Mouse (Mus musculus): ENCODE results near the gene Amn1. TPM values are rescaled to one million over a fixed set of nuclear protein-coding genes. Genes with fewer than 3 reads are reported as not detected.
"Not testable (repeated sequence)": the region's sequence is repeated elsewhere in the genome, so short reads cannot be mapped to it uniquely, and the experiment has no call there.

The Amn1 gene
- total RNA-seq, 2 experiments from 2014 or later = 34.7 to 36.6 TPM

DNA sequence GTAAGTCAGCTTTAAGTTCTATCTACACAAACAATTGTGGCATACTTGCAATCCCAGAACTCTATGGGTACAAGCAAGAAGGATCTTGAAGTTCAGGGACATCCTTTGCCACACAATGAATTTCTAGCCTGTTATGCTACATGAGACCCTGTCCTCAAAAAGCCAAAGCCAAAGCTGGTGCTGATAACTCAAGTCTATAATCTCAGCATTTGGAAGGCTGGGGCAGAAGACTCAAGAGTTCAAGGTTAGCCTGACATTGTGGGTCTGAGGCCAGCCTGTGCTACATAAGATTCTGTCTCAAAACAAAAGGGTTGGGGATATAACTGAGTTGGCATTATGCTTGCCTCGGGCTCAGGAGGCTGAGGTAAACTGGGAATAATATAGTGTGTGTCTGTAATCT lies 1.1 kb downstream of the Amn1 start:
- Histone ChIP-seq H3K27ac (no peak overlapping the region), H3K4me3 (peak overlapping the region; percentile 63)
- intact Hi-C loops (cut with DNase I) = no loop called here

DNA sequence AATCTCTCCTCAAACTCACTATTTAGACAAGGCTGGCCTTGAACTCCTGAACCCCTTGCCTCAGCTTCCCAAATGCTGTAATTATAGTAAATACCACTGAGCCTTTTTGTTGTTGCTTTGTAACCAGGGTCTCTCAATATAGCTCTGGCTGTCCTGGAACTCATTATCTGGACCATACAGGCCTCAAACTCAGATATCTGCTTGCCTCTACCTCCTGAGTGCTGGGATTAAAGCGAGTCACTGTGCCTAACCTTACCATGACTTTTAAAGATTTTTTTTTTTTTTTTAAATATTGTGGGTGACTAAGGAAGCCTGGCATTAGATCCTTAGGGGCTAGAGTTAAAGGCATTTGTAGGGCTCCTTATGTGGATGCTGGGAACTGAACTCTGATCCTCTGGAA lies 4.5 kb downstream of the Amn1 start:
- no peak for TF ChIP-seq CTCF (IDR thresholded peaks at IDR 0.05)
- intact Hi-C loops (cut with DNase I) = no loop called here
- Histone ChIP-seq H3K27ac (no peak overlapping the region), H3K4me3 (no peak overlapping the region)
- no peak for DNase-seq (ENCODE audit: extremely low spot score in 1 of 2, low spot score in 2 of 2)

More for the DNA sequence above, 1.1 kb downstream of the Amn1 start:
- DNase-seq (ENCODE audit: extremely low spot score in 1 of 2, low spot score in 2 of 2) = no peak
- TF ChIP-seq CTCF (IDR thresholded peaks at IDR 0.05) = no peak

DNA sequence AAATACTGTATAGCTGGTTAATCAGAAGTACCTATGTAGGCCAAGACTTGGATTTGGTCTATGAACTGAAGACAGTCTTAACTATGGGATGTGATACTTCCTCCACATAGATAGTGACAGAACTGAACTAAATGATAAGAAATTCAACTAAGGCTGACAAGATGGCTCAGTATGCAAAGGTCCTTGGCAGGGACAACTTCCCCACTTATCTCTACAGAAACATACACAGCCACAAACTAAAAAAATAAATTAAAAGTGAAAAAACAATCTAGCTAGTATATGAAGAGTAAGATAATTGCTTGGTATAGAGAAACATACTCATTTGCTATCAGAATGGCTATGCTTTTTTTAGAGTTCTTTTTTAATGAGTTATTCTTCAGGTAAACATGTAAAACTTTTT lies 9.4 kb downstream of the Amn1 start:
- no peak overlapping the region for H3K27ac ChIP-seq
- no peak overlapping the region for H3K4me3 ChIP-seq
- no peak for TF ChIP-seq CTCF (IDR thresholded peaks at IDR 0.05)
- DNase-seq (ENCODE audit: extremely low spot score in 1 of 2, low spot score in 2 of 2) = no peak
- intact Hi-C loops (cut with DNase I) = no loop called here

GRCm38 (mm10) chr6:149174932-149175570 lies 13.5 kb downstream of the Amn1 start:
- no peak for TF ChIP-seq CTCF (IDR thresholded peaks at IDR 0.05)
- Histone ChIP-seq H3K4me3 (no peak overlapping the region), H3K27ac (no peak overlapping the region)
- intact Hi-C loops (cut with DNase I) = no loop called here
- no peak for DNase-seq (ENCODE audit: extremely low spot score in 1 of 2, low spot score in 2 of 2)

GRCm38 (mm10) chr6:149173831-149174625 lies 14.5 kb downstream of the Amn1 start:
- no peak for DNase-seq (ENCODE audit: extremely low spot score in 1 of 2, low spot score in 2 of 2)
- Histone ChIP-seq H3K27ac (no peak overlapping the region), H3K4me3 (no peak overlapping the region)
- intact Hi-C loops (cut with DNase I) = no loop called here
- TF ChIP-seq CTCF (IDR thresholded peaks at IDR 0.05) = no peak

- H3K27ac ChIP-seq; H3K4me3 ChIP-seq; intact Hi-C loops (cut with DNase I); DNase-seq (ENCODE audit: extremely low spot score in 1 of 2, low spot score in 2 of 2): not testable (repeated sequence)
Measured at GRCm38 (mm10) chr6:149169965-149170364, 18.5 kb downstream of the Amn1 start.

- no peak for TF ChIP-seq CTCF (IDR thresholded peaks at IDR 0.05)
- Histone ChIP-seq H3K27ac (no peak overlapping the region), H3K4me3 (no peak overlapping the region)
- intact Hi-C loops (cut with DNase I) = no loop called here
- no peak for DNase-seq (ENCODE audit: extremely low spot score in 1 of 2, low spot score in 2 of 2)
Measured at GRCm38 (mm10) chr6:149168436-149168835, 20.1 kb downstream of the Amn1 start.

DNA sequence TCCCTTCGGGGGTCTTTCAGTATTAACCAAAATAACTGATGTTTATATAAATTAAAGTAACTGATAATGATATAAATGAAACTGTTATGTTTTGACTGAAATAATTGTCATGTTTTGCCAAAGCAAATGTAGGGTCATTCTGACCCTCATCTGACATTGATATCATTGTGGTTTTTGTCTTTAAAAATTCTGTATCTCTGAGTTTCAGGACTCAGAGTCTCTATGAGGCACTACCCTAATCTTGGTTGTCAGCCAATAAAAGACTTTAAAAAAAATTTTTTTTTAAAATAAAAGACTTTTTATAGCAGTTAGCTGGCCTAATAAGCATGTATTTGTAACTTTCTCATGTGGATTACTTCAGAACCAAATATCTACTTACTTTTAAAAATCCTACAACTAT lies 20.8 kb downstream of the Amn1 start:
- Histone ChIP-seq H3K27ac (no peak overlapping the region), H3K4me3 (no peak overlapping the region)
- DNase-seq (ENCODE audit: extremely low spot score in 1 of 2, low spot score in 2 of 2) = no peak
- TF ChIP-seq CTCF (IDR thresholded peaks at IDR 0.05) = no peak
- intact Hi-C loops (cut with DNase I) = no loop called here

DNA sequence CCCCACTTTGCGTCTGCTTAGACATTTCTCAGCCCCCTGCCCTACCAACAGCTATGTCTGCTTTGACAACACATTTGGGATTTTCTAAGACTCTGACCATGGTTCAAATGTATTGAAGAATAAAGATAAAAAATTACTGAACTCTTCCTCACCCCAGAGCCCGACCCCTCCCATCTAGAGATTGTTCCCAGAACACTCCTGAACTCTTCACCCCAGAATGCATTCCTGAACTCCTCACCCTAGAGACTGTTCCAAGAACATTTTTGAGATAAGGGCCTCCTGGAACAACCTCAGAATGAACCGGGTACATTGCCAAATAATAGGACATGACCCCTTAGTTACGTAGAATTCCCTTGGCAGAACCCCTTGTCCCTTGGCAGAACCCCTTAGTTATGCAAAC lies 21.5 kb downstream of the Amn1 start:
- H3K27ac ChIP-seq; H3K4me3 ChIP-seq; intact Hi-C loops (cut with DNase I); DNase-seq (ENCODE audit: extremely low spot score in 1 of 2, low spot score in 2 of 2): not testable (repeated sequence)

DNA sequence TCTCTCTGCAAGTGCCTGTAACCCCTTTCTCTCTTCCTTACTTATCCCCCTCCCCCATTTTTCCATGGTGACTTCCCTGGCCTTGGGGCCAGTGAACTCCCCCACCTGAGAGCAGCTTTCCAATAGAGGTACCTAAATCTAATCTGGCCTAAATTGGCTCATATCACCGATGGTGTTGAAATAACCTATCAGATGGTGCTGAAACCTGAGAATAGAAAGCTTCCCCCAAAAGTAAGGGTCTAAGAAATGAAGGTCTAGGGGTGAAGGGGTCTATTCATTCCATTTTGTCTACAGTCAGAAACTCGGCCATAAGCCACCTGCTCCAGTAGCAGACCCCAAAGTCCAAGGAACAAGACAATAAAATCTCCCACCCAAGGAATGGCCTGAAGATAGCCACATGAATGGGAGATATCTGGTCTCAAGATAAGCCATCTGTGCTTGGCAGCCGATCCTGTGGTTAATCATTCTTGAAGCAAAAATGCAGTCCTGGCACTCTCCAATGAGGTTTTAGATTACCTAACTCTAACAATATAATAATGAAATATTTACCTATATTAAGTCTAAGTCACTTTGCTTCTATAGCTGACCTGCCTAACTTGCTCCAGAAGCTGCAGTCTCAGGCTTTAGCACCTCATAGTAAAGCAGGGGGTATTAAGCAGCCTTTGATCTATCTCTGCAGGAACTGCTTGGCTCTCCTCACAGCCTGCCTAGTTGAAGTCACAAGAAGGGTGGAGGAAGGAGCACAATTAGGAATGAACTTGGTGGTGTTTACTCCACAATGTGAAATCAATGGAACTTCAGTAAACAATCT lies 33.3 kb downstream of the Amn1 start:
- no peak for DNase-seq (ENCODE audit: extremely low spot score in 1 of 2, low spot score in 2 of 2)
- intact Hi-C loops (cut with DNase I) = no loop called here
- Histone ChIP-seq H3K27ac (no peak overlapping the region), H3K4me3 (no peak overlapping the region)
- no peak for TF ChIP-seq CTCF (IDR thresholded peaks at IDR 0.05)

- TF ChIP-seq CTCF (IDR thresholded peaks at IDR 0.05) = no peak
- no peak for DNase-seq (ENCODE audit: extremely low spot score in 1 of 2, low spot score in 2 of 2)
- no peak overlapping the region for H3K4me3 ChIP-seq
- intact Hi-C loops (cut with DNase I) = no loop called here
- no peak overlapping the region for H3K27ac ChIP-seq
Measured at GRCm38 (mm10) chr6:149154116-149155030, 34.1 kb downstream of the Amn1 start.
